Mouse (Mus musculus): ENCODE results near the gene Tbx15. TPM values are rescaled to one million over a fixed set of nuclear protein-coding genes. Genes with fewer than 3 reads are reported as not detected.
"Not testable (repeated sequence)": the region's sequence is repeated elsewhere in the genome, so short reads cannot be mapped to it uniquely, and the experiment has no call there.

The Tbx15 gene
- polyA plus RNA-seq, 1 experiment from 2014 or later: 4.9 TPM

GRCm38 (mm10) chr3:99281453-99281852 lies 41.3 kb downstream of the Tbx15 start:
- Histone ChIP-seq H3K4me2 (replicated peaks; ENCODE audit: low read depth, low read length) (no peak overlapping the region), H3K27me3 (ENCODE audit: control insufficient read depth, insufficient read depth, low read length) (no peaks in the 10 kb centered on the region), H3K4me3 (ENCODE audit: low read depth, low read length) (no peak overlapping the region), H3K4me1 (replicated peaks; ENCODE audit: control insufficient read depth, insufficient read depth, low read length) (no peaks in the 10 kb centered on the region), H3K9me3 (ENCODE audit: control insufficient read depth, low read length) (no peaks in the 10 kb centered on the region), H3K36me3 (ENCODE audit: control insufficient read depth, insufficient read depth, low read length) (no peaks in the 10 kb centered on the region), H3K27ac (ENCODE audit: low read depth, low read length) (no peak overlapping the region), H3K9ac (ENCODE audit: low read depth, low read length) (no peak overlapping the region)
- DNase-seq (ENCODE audit: low spot score) (no peak), ATAC-seq (ENCODE audit: low FRiP score) (no peak)
- WGBS: 70% methylated on average over 4 of the region's 4 CpGs

- H3K27me3 ChIP-seq (ENCODE audit: control insufficient read depth, insufficient read depth, low read length): no peaks in the 10 kb centered on the region
- ATAC-seq (ENCODE audit: low FRiP score) (no peak), DNase-seq (ENCODE audit: low spot score) (peak; percentile 6)
- no peaks in the 10 kb centered on the region for H3K4me1 ChIP-seq (replicated peaks; ENCODE audit: control insufficient read depth, insufficient read depth, low read length)
- no peak overlapping the region for H3K4me2 ChIP-seq (replicated peaks; ENCODE audit: low read depth, low read length)
- H3K9ac ChIP-seq (ENCODE audit: low read depth, low read length): no peak overlapping the region
- no peak overlapping the region for H3K27ac ChIP-seq (ENCODE audit: low read depth, low read length)
- H3K9me3 ChIP-seq (ENCODE audit: control insufficient read depth, low read length): no peaks in the 10 kb centered on the region
- H3K4me3 ChIP-seq (ENCODE audit: low read depth, low read length): no peak overlapping the region
- no peaks in the 10 kb centered on the region for H3K36me3 ChIP-seq (ENCODE audit: control insufficient read depth, insufficient read depth, low read length)
- 54% methylated on average over 2 of the region's 2 CpGs for WGBS
Measured at GRCm38 (mm10) chr3:99288302-99288701, 48.1 kb downstream of the Tbx15 start.

- H3K4me3 ChIP-seq (ENCODE audit: low read depth, low read length): no peak overlapping the region
- no peak for ATAC-seq (ENCODE audit: low FRiP score)
- peak; percentile 4 for DNase-seq (ENCODE audit: low spot score)
- H3K27ac ChIP-seq (ENCODE audit: low read depth, low read length): no peak overlapping the region
- no peaks in the 10 kb centered on the region for H3K27me3 ChIP-seq (ENCODE audit: control insufficient read depth, insufficient read depth, low read length)
- no peaks in the 10 kb centered on the region for H3K9me3 ChIP-seq (ENCODE audit: control insufficient read depth, low read length)
- WGBS: 43% methylated on average over 6 of the region's 6 CpGs
- H3K4me1 ChIP-seq (replicated peaks; ENCODE audit: control insufficient read depth, insufficient read depth, low read length): no peaks in the 10 kb centered on the region
- H3K36me3 ChIP-seq (ENCODE audit: control insufficient read depth, insufficient read depth, low read length): no peaks in the 10 kb centered on the region
- H3K4me2 ChIP-seq (replicated peaks; ENCODE audit: low read depth, low read length): no peak overlapping the region
- no peak overlapping the region for H3K9ac ChIP-seq (ENCODE audit: low read depth, low read length)
Measured at GRCm38 (mm10) chr3:99290064-99290702, 50.0 kb downstream of the Tbx15 start.

- Histone ChIP-seq H3K9ac (ENCODE audit: low read depth, low read length) (no peak overlapping the region), H3K27me3 (ENCODE audit: control insufficient read depth, insufficient read depth, low read length) (no peaks in the 10 kb centered on the region), H3K4me1 (replicated peaks; ENCODE audit: control insufficient read depth, insufficient read depth, low read length) (no peaks in the 10 kb centered on the region), H3K4me2 (replicated peaks; ENCODE audit: low read depth, low read length) (no peak overlapping the region), H3K4me3 (ENCODE audit: low read depth, low read length) (no peak overlapping the region), H3K9me3 (ENCODE audit: control insufficient read depth, low read length) (no peaks in the 10 kb centered on the region), H3K27ac (ENCODE audit: low read depth, low read length) (no peak overlapping the region), H3K36me3 (ENCODE audit: control insufficient read depth, insufficient read depth, low read length) (no peaks in the 10 kb centered on the region)
- ATAC-seq (ENCODE audit: low FRiP score) (no peak), DNase-seq (ENCODE audit: low spot score) (no peak)
- WGBS: 89% methylated on average over 2 of the region's 2 CpGs
Measured at GRCm38 (mm10) chr3:99290878-99291277, 50.7 kb downstream of the Tbx15 start.

- DNase-seq (ENCODE audit: low spot score) (no peak), ATAC-seq (ENCODE audit: low FRiP score) (no peak)
- no peak overlapping the region for H3K4me2 ChIP-seq (replicated peaks; ENCODE audit: low read depth, low read length)
- H3K36me3 ChIP-seq (ENCODE audit: control insufficient read depth, insufficient read depth, low read length): no peaks in the 10 kb centered on the region
- no peak overlapping the region for H3K27ac ChIP-seq (ENCODE audit: low read depth, low read length)
- no peaks in the 10 kb centered on the region for H3K9me3 ChIP-seq (ENCODE audit: control insufficient read depth, low read length)
- no peaks in the 10 kb centered on the region for H3K27me3 ChIP-seq (ENCODE audit: control insufficient read depth, insufficient read depth, low read length)
- H3K4me1 ChIP-seq (replicated peaks; ENCODE audit: control insufficient read depth, insufficient read depth, low read length): no peaks in the 10 kb centered on the region
- H3K4me3 ChIP-seq (ENCODE audit: low read depth, low read length): no peak overlapping the region
- no peak overlapping the region for H3K9ac ChIP-seq (ENCODE audit: low read depth, low read length)
Measured at GRCm38 (mm10) chr3:99291386-99291785, 51.2 kb downstream of the Tbx15 start.

- ATAC-seq (ENCODE audit: low FRiP score) (no peak), DNase-seq (ENCODE audit: low spot score) (no peak)
- no peaks in the 10 kb centered on the region for H3K27me3 ChIP-seq (ENCODE audit: control insufficient read depth, insufficient read depth, low read length)
- 89% methylated on average over 3 of the region's 3 CpGs for WGBS
- H3K9ac ChIP-seq (ENCODE audit: low read depth, low read length): no peak overlapping the region
- H3K27ac ChIP-seq (ENCODE audit: low read depth, low read length): no peak overlapping the region
- H3K36me3 ChIP-seq (ENCODE audit: control insufficient read depth, insufficient read depth, low read length): no peaks in the 10 kb centered on the region
- no peak overlapping the region for H3K4me3 ChIP-seq (ENCODE audit: low read depth, low read length)
- no peaks in the 10 kb centered on the region for H3K9me3 ChIP-seq (ENCODE audit: control insufficient read depth, low read length)
- no peak overlapping the region for H3K4me2 ChIP-seq (replicated peaks; ENCODE audit: low read depth, low read length)
- no peaks in the 10 kb centered on the region for H3K4me1 ChIP-seq (replicated peaks; ENCODE audit: control insufficient read depth, insufficient read depth, low read length)
Measured at GRCm38 (mm10) chr3:99292531-99292931, 52.4 kb downstream of the Tbx15 start.

GRCm38 (mm10) chr3:99294209-99294608 lies 54.0 kb downstream of the Tbx15 start:
- ATAC-seq (ENCODE audit: low FRiP score); H3K4me1 ChIP-seq (replicated peaks; ENCODE audit: control insufficient read depth, insufficient read depth, low read length); H3K27ac ChIP-seq (ENCODE audit: low read depth, low read length); H3K27me3 ChIP-seq (ENCODE audit: control insufficient read depth, insufficient read depth, low read length); H3K9ac ChIP-seq (ENCODE audit: low read depth, low read length); DNase-seq (ENCODE audit: low spot score); H3K4me2 ChIP-seq (replicated peaks; ENCODE audit: low read depth, low read length); H3K4me3 ChIP-seq (ENCODE audit: low read depth, low read length); H3K36me3 ChIP-seq (ENCODE audit: control insufficient read depth, insufficient read depth, low read length); H3K9me3 ChIP-seq (ENCODE audit: control insufficient read depth, low read length): not testable (repeated sequence)
- WGBS: 69% methylated on average over 1 of the region's 1 CpGs

- Histone ChIP-seq H3K4me3 (ENCODE audit: low read depth, low read length) (no peak overlapping the region), H3K9ac (ENCODE audit: low read depth, low read length) (no peak overlapping the region), H3K36me3 (ENCODE audit: control insufficient read depth, insufficient read depth, low read length) (no peaks in the 10 kb centered on the region), H3K9me3 (ENCODE audit: control insufficient read depth, low read length) (no peaks in the 10 kb centered on the region), H3K4me1 (replicated peaks; ENCODE audit: control insufficient read depth, insufficient read depth, low read length) (no peaks in the 10 kb centered on the region), H3K27ac (ENCODE audit: low read depth, low read length) (no peak overlapping the region), H3K4me2 (replicated peaks; ENCODE audit: low read depth, low read length) (no peak overlapping the region), H3K27me3 (ENCODE audit: control insufficient read depth, insufficient read depth, low read length) (no peaks in the 10 kb centered on the region)
- DNase-seq (ENCODE audit: low spot score) (no peak), ATAC-seq (ENCODE audit: low FRiP score) (no peak)
- WGBS: 79% methylated on average over 2 of the region's 2 CpGs
Measured at GRCm38 (mm10) chr3:99295301-99295700, 55.1 kb downstream of the Tbx15 start.

- no peaks in the 10 kb centered on the region for H3K9me3 ChIP-seq (ENCODE audit: control insufficient read depth, low read length)
- DNase-seq (ENCODE audit: low spot score): no peak
- H3K4me1 ChIP-seq (replicated peaks; ENCODE audit: control insufficient read depth, insufficient read depth, low read length): no peaks in the 10 kb centered on the region
- WGBS: 85% methylated on average over 5 of the region's 5 CpGs
- H3K27ac ChIP-seq (ENCODE audit: low read depth, low read length): no peak overlapping the region
- no peaks in the 10 kb centered on the region for H3K27me3 ChIP-seq (ENCODE audit: control insufficient read depth, insufficient read depth, low read length)
- H3K4me2 ChIP-seq (replicated peaks; ENCODE audit: low read depth, low read length): no peak overlapping the region
- no peak overlapping the region for H3K9ac ChIP-seq (ENCODE audit: low read depth, low read length)
- no peaks in the 10 kb centered on the region for H3K36me3 ChIP-seq (ENCODE audit: control insufficient read depth, insufficient read depth, low read length)
- no peak overlapping the region for H3K4me3 ChIP-seq (ENCODE audit: low read depth, low read length)
- ATAC-seq (ENCODE audit: low FRiP score): no peak
Measured at GRCm38 (mm10) chr3:99296186-99296585, 56.0 kb downstream of the Tbx15 start.
